Mouse (Mus musculus): Measurements from ENCODE around the gene Arpc3.

DNA sequence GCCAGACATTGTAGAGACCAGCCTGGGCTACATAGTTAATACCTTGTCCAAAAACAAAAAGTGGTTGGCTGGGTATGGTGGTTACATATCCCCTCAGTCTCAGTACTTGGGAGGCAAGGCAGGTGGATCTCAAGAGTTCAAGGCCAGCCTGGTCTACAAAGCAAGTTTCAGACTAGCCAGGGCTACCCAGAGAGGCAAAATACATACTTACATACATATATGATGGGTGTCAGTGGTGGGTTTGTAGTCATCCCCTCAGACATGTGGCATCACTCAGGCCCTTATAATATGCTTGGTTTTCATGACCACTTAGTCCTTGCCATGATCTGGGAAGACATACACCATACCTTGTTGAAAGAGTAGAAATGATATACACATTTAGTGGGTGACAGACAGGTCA lies 1.0 kb upstream of the Arpc3 start:
- TF ChIP-seq CTCF (IDR thresholded peaks at IDR 0.05; ENCODE audit: low read depth, low read length) (no peak), POLR2A (IDR thresholded peaks at IDR 0.05; ENCODE audit: borderline replicate concordance, low read depth, low read length) (no peak)
